Mouse (Mus musculus) induced T-regulatory cell, adult 2 months (primary cell): ENCODE results near the gene 4930452B06Rik.
"Not testable (repeated sequence)": the region's sequence is repeated elsewhere in the genome, so short reads cannot be mapped to it uniquely, and the experiment has no call there.

Experiments used
- DNase-seq: peaks from one replicate; pipeline ENCODE4 v3.0.0-alpha.2; 2012; ENCODE audit warnings: low read depth

Gene 4930452B06Rik

DNA sequence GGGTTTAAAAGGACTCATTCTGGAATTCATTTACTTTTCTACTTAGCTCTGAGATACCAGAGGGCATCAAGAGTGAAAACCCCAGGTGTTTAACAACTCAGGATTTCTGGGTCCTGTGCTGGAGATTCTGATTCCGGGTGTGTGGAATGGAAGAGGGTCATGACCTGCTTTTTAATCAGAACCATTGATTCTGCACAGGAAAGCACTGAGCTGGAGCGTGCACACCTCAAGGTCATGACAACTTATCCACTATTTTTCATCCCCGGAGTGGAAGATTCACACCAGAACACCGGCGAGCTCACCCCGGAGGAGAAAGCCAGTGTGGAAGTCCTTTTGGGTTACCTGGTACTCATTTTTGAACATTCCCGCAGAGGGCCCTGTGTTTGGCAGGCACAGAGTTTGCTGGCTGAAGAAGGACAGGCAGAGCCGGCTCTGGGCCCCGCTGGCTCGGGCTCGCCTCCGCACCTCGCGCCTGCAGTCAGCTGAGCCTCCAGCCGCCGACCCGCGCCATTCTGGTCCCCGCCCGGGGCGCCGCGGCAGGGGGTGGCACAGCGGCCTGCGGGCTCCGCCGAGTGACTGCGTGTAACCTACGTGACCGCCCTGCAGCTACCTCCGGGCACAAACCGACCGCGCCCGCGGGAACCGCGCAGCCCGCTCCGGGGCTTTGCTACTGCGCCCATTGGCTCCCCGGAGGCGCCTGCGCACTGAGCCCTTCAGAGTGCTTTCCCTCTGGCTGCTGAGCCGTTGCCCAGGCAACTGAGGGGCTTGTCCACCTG lies at the start of gene 4930452B06Rik:
Gene 4930452B06Rik, minus strand, starts transcription at position 605 of the 776 bp plus-strand sequence.
- peak; percentile 24 for DNase-seq

DNA sequence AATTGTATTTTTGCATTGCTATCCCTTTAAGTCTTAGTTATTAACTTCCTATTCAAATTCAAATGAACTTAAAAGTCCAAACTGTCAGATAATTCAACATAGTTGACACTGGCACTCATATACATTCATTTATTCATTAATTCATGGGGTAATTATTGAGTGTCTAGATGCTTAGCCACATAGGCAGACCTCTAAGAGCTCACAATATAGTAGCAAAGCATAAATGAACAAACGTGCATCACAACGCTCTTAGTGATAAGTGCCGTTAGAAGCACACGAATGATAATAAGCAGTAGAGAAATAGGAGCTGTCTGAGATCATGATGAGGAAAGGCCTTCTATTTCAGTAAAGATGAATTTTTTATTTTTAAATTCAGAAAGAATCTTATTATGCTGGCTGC lies 46.6 kb upstream of the 4930452B06Rik start:
- no peak for DNase-seq

DNA sequence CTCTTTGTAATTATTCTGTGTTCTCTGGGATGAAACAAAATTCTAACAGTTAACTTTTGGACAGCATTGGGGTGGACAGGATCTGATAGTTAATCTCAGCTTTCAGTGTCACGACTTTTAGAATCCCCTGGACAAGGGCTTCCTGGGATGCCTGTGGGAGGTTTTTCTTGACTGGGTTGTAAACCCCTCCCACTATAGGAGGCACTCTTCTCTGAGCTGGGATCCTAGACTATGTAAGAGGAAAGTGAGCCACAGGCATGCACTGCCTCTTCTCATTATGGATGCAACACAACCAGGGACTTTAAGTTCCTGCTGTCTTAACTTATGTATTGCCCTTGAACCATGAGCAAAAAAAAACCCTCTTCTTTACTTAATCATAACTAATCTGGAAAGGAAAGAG lies 23.4 kb upstream of the 4930452B06Rik start:
- no peak for DNase-seq

DNA sequence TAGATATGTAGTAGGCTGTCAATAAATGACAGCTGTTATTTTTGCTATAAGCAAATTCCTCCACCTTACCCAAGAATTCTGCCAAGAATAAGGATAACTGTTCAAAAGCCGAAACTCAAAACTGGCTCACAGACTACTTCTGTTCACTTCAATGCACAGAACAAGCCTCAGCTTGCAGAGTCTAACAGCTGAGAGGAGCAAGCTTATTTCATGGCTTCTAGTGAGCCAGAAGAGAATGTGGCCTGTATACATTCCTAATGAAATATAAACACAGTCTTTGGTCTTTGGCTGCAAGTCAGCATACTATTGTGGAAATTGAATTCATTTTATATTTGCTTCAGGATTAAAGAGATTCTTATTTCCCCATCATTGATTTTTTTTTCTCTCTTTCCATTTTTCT lies 22.4 kb upstream of the 4930452B06Rik start:
- no peak for DNase-seq

DNA sequence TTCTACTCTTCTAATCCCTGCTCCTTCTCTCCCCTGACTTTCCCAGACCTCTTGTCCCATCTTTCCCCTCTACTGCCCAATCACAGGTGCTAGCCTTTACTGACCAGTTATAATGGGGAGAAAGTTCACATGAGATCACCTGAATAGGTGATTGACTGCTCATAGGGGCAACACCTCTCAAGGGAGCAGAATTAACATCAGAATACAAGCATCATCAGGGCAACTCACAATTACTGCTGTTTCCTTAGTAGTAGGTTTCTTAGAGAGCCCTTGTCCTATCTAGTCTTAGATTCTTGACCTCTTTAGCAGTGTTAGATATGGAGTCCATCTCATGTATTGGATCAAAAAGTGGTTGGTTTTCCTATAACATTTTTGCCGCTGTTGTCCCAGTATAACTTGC lies 20.1 kb upstream of the 4930452B06Rik start:
- DNase-seq: no peak

DNA sequence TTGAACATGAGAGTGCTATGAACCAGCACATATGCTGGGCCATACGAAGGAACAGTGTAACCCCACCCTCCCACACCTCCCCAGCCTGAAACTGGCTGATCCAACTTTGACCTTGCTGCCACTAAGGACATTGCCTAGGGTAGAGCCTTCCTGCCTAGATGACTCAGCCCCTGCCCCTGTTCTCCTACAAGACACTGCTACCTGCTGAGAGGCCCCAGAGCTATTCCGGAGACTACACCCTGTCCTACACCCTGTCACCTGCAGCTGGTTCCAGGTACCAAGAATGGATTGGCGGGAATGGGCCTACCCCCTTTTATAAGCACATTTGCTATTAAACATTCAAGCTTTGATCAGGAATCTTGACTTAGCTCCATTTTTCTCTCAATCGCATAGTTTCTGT lies 13.9 kb upstream of the 4930452B06Rik start:
- DNase-seq: no peak

DNA sequence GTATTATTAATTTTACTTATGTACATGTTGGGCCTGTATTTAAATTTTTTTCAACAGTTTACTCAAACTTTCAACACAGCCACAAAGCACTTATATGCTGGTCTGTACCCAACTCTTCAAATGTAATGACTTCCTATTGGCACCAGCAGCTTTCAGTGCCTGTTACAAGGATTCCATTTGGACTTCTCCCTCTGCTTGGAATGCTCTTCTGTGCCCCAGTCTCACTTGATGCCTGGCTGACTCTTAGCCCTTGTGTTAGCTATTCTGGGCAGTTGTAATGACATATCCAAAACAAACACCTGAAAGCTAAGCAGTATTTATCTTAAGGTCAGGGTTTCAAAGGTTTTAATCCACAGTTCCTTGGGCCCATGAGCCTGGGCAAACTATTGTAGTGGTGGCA lies 5.7 kb downstream of the 4930452B06Rik start:
- DNase-seq: no peak

DNA sequence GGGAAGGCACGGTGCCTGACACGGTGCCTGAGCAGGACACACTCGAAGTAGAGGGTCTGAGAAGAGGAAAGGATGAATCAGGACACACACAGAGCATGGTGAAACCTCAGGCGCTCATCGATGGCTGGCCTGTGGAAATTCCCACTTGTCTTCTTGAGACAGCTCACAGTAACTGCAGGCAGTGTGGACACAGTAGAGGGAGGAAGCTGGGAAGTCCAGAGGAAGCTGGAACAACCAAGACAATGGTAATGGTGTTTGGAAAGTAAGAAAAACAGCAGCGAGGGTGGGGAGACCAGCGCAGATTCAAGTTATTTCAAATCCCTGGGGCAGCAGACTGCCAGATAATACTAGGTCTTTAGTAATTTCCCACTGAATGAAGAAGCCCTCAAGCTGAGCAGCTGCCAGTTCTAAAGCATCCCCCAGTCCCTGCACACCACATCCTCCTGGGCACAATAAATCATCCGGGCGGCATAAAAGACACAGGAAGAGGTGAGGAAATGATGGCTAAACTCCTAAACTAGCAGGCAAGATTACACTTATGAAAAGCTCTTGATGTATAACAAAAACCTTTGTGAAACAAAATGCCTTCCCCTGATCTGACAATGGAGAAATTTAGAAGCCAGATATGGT lies 24.3 kb downstream of the 4930452B06Rik start:
- DNase-seq: no peak

DNA sequence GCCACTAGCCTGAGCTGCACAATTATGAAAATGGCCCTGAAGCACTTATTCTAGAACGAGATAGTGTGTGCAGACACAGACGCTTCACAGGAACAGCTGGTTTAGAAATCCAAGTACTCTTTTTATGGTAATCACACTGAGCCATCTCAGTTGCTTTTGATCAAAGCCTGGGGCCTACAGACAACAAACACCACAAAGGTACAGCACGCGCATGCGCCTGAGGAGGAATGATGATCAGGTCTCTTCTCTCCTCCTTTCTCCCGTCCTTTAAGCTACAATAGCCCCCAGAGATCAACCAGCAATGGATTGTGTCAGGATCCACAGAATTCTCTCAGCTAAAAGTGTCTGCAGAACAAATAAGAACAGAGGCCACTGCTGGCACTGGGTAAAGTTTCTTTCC lies 33.8 kb downstream of the 4930452B06Rik start:
- DNase-seq: no peak

DNA sequence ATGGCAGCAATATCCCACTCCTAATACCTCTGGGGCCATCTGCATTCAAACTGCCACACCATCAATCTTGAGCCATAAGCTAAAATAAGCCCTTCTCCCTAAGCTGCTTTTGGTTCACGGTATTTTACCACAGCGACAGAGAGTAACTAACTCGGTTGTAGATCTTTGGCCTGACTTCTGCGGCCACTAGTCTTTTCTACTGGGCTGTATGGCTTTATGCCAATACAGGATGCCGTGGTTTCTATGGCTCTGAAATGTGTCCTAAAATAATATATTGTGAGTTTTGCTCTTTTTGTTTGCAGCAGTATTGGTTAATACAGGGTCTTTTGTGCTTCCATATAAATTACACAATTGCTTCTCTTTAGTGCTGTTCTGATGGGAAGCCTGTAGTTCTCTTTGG lies 37.6 kb downstream of the 4930452B06Rik start:
- DNase-seq: no peak

DNA sequence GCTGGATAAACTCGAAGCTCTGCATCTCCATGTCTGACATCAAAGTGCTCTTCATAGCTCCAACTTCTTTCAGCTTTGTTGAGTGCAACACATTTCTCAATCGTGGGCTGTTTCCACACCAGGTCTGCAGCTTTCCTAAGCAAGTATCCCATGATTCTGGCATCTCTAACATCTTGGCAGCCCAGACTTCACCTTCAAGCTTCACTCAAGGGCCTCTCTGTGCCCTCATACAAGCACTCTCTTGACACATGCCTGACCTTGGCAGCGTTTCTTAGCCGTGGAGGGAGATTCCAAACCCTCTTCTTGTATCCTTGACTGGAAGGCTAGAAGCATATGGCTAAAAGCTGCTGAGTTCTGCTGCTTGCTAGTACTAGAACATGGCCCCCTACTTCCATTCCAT lies 38.6 kb downstream of the 4930452B06Rik start:
- no peak for DNase-seq

DNA sequence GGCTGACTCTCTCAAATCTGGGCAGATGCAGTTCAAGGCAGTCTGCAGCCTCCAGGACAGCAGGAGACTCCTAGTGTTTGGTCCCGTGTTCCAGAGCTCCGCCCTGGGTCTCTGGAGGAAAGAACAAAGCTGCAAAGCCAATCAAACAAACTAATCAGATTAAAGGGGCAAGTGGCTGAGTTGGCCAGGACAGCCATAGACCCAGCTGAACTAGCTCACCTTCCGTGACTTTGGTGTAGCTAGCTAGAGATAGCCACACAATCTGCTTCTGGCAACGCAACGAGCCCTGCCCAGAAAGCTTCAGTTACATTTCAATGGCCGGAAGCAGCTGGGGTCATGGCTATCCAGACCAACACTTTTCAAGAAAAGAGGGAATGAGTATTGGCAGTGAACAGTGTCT lies 44.9 kb downstream of the 4930452B06Rik start:
- no peak for DNase-seq

DNA sequence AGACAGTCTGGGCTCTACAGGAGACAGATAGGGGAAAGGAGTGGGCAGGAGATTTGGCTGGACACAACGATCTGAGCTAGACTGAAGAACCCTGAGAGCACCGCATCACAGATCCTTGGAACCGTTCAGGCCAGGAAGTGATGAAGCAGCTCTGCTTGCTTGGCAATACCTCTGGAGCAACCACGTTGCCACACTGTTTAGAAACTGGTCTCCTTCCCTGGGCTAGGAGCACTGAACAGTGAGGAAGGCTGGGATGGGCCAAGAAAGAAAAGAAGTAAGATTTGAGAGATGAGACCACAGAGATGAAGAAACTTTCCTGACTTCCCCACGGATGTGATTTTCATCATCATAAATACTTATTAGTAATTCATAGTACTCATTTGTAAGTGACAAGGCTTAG lies 45.5 kb downstream of the 4930452B06Rik start:
- no peak for DNase-seq

DNA sequence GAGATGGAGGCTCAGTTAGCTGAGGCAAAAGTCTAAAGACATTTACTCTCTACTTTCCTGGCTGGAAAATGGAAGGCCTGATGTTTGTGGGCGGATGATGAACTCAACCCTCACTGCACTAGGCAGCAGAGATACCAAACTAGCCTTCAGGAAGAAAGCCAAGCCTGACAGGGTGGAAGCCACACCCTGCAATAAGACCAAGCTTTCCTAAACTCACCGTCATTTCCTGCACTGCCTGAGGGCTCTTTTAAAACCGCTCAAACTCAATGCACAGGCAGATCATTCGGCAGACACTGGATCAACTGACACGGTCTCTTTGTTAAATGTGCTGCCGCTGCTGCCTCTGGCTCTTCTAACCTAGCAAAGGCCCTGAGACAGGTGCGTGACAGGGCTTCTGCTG lies 50.4 kb downstream of the 4930452B06Rik start:
- DNase-seq: peak; percentile 3

DNA sequence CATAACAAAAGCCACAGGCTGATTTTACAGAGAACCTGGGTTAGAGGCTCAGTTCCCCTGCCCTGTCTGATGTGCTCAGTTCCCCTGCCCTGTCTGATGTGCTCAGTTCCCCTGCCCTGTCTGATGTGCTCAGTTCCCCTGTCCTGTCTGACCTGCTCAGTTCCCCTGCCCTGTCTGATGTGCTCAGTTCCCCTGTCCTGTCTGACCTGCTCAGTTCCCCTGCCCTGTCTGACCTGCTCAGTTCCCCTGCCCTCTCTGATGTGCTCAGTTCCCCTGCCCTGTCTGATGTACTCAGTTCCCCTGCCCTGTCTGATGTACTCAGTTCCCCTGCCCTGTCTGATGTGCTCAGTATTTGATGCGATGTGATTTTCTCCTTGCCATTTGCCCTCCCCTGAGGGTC lies 51.6 kb downstream of the 4930452B06Rik start:
- DNase-seq: not testable (repeated sequence)

DNA sequence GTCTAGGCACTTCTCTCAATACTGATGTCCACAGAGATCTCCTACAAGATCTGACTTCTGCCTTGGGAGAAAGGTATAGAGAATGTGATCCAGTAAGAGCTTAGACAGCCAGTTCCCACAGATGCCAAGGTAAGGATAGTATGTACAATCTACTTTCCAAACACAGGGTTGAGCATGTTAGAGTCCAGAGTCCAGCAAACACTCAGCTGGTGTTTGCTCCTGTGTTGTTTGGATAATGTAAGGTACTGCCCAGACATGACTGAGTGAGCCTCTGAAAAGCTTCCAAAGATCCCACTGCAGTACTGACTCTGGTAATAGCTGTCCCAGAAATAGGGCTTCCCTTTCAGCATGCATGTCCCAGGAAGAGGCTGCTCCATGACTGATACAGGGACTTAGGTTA lies 54.0 kb downstream of the 4930452B06Rik start:
- no peak for DNase-seq

DNA sequence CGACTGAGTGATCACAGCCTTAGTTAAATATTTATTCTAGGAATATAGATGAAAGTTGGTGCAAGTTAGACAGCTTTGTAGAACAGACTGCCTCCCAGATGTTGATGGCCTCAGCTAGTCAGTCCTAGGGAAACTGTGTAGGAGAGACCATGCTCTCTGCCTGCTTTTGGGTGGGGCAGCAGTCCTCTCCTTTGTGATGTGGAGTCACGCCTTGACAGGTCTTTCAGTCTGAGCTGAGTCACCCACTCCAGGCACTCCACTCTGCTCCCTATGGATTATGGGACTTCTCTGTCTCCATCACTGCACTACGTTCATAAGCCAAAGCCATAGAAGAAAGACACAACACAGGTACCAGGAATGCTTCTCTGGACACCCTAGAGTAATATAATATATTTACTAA lies 55.9 kb downstream of the 4930452B06Rik start:
- no peak for DNase-seq

DNA sequence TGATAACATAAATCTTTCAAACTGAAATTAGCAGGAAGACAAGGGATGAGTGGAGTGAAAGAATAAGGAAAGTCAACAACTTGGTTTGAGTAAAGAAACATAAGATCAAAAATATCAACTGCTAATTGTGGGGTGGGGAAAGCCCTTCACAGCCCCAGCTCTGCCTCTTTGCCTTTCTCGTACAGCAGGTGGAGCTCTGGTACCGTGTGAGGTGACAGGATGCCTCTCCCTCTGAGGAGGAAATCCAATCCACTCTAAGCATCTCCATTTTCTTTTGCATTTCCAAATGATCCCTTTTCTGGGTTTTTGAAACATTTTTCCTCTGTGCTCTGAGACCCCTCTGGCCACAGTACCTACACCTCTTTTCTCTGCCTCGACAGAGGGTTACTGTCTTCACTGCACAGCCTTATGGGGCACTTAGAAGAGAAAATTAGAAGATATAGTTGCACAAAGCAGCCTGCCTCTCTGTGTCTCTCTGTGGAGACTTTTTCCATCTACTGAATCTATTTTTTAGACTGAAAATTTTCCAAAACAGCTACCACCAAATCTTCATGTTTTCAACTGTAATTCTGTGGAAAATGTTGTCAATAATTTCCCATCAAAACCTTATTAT lies 57.4 kb downstream of the 4930452B06Rik start:
- DNase-seq: peak; percentile 42

DNA sequence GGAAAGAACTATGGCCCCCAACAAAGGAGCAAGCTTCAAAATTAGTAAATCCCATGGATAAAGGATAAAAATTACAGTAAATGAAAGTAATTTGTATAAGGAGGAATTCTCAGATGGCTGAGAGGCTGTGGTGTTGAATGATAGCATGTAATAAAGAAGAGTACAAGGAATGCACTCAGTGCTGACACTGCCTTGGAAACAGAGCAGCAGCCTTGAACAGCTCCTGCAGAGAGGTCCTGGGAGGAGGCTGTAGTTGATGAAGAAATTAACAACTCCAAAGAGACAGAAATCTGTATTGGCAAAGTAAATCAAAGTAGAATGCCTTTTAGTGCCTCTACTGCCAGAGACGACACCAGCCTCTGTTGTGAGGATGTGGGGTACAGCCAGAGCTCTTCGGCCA lies 61.1 kb downstream of the 4930452B06Rik start:
- no peak for DNase-seq

DNA sequence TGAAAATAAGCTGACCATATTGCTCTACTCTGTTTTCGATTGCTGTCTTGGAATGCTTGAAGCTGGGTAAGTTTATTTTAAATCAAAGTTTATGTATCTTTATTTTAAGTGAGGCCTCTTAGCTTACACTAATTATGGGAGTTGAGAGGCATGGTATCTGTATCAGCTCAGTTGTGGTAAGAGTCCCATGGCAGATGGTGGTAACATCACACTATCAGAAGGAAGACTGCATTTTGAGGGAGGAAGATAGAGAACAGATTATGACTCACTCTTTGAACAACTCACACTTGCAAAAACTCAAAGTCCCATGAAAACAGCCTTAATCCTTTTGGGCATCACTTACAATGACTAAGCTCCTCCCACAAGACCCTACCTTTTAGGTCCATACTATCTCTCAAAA lies 81.0 kb downstream of the 4930452B06Rik start:
- DNase-seq: no peak

DNA sequence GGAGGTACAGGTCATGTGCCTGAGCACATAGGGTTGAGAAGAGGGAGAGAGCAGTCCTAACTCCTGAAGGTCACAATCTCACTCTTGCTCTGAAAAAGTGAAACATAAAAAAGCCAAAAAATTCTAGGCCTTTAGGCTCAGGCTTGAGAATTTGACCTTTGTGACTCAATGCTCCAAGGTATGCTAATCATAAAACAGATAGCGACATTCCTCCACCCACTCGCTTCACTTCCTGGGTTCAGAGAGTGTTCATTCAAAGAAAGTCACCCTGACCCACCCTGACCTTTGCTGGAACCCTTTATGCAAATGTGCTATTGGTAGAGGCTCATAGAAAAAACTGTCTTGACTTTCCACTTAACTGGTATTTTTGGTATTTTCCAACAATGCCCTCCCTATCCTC lies 115.0 kb downstream of the 4930452B06Rik start:
- not testable (repeated sequence) for DNase-seq

DNA sequence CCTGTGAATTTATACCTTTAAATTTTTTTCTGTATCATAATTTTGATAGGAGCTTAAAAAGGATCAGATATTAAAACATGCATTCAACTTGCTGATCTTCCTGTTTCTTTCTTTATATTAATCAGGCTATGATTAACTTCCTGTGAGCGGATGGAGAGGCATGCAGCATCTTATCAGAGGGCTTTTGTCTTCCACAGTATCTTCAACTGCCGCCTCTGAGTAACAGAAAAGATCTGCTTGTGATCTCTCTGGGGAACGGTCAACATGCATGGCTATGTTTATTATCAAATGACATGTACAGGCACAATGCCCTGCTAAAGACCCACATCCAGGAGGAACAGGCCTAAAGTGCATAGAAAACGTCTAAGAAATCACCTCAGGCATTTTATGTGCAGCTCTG lies 116.9 kb downstream of the 4930452B06Rik start:
- no peak for DNase-seq

DNA sequence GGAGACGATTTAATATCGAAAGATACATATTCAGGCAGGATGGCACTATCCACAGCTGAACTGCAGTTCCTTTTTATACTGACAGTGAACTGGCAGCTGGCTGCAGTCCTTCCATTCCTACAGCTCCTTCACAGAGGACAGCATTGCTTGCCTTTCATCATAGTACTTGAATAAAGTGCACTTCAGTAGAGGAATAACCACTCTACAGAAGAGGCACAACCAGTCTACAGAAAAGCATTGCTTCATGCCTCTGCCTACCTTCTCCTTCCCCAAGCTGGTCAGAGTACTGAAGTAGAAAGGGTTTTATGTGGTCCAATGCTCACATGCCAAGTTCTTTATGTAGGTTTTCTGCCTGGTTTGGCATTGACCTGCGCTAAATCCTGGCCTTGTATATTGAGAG lies 130.0 kb downstream of the 4930452B06Rik start:
- no peak for DNase-seq
